Mouse (Mus musculus) spleen, adult 2 months (tissue): Measurements from ENCODE around the gene Nbas.

Experiments used
- CTCF ChIP-seq: fragments of 200-500 bp; IDR thresholded peaks from 2 replicates; pipeline ENCODE4 v1.5.1; 2011; ENCODE audit warnings: mild to moderate bottlenecking, inconsistent platforms; ENCODE audit not compliant: insufficient read depth, insufficient read length, insufficient replicate concordance; ENCODE audit errors: extremely low read depth
- POLR2A ChIP-seq: fragments of 200-500 bp; IDR thresholded peaks from 2 replicates; pipeline ENCODE4 v1.6.1; 2011; ENCODE audit warnings: low read depth, low read length, inconsistent platforms

- TF ChIP-seq CTCF, result no peak
- TF ChIP-seq POLR2A, result no peak
Observed at GRCm38 (mm10) chr12:13248691-13249572, 20.0 kb upstream of the Nbas start, which contains the start of gene Ddx1.
